Mouse (Mus musculus) forebrain, embryonic 13.5 days (tissue): ENCODE measurements at regions not wholly inside any gene's neighbourhood (a gene's known extent, or its start where the extent isn't known, plus 50 kb on each side); places are given as distances from the start of the nearest gene placed in this dataset.

Experiments
- ATAC-seq: fragments of 200-750 bp; cut with Nextera tagmentation; 2 replicates; pipeline ENCODE4 v1.8.0; 2017
- H3K27ac ChIP-seq: fragments of 300-500 bp; sonication (generic); 2 replicates; pipeline ENCODE4 v1.5.1; 2015; ENCODE audit warnings: inconsistent platforms, mild to moderate bottlenecking, moderate library complexity
- H3K27me3 ChIP-seq: fragments of 300-500 bp; sonication (generic); 2 replicates; pipeline ENCODE4 v1.6.1; 2015; ENCODE audit warnings: mild to moderate bottlenecking, inconsistent platforms
- H3K36me3 ChIP-seq: fragments of 300-500 bp; sonication (generic); 2 replicates; pipeline ENCODE4 v1.6.1; 2015; ENCODE audit warnings: mild to moderate bottlenecking, inconsistent platforms; ENCODE audit not compliant: poor library complexity, severe bottlenecking
- H3K4me1 ChIP-seq: fragments of 300-500 bp; sonication (generic); 2 replicates; pipeline ENCODE4 v1.6.1; 2015; ENCODE audit warnings: inconsistent platforms
- H3K4me2 ChIP-seq: fragments of 300-500 bp; sonication (generic); 2 replicates; pipeline ENCODE4 v1.6.1; 2015; ENCODE audit warnings: inconsistent platforms, mild to moderate bottlenecking, moderate library complexity
- H3K4me3 ChIP-seq: fragments of 300-500 bp; sonication (generic); 2 replicates; pipeline ENCODE4 v1.5.1; 2015; ENCODE audit warnings: mild to moderate bottlenecking, inconsistent platforms
- H3K9ac ChIP-seq: fragments of 300-500 bp; sonication (generic); 2 replicates; pipeline ENCODE4 v1.6.1; 2015; ENCODE audit warnings: mild to moderate bottlenecking, inconsistent platforms
- H3K9me3 ChIP-seq: fragments of 300-500 bp; sonication (generic); replicated peaks from 2 replicates; pipeline ENCODE4 v1.6.1; 2016; ENCODE audit warnings: inconsistent platforms
- WGBS: fragments of 180-500 bp; shearing (Covaris S2); methylation state at CpG from one replicate; pipeline ENCODE4 v1.1.7; 2015; 5-methylcytosine and 5-hydroxymethylcytosine counted together

DNA sequence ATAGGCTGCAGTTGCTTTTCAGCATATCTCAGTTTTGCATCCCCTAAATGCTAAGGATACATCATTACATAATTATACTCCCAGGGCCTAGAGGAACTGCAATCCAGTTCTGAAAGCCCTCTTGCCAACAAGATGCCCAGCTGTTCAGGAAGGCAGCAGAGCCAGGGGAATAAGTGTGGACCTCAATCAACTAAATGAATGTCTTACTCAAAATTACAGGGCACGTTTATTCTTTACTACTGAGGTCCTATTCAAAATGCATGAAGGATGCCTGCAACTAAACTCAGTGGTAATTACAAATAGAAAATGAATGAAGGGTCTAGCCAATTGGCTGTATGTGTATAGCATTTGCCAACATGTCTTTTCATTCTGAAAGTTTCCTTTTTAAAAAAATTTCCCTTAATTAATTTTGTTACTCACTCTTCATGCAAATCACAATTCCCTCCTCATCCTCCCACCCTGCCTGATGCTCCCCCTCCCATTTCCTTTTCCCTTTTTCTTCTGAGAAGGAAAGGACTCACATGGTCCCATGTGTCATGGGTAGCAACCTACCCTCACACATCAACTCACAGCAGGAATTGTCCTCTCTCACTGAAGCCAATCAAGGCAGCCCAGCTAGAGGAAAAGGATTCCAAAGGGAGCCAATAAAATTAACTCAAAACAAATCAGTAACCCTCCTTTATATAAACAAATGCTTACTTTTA, 86.9 kb upstream of the Ins1 start:
- no peaks in the 10 kb centered on the region for H3K27me3 ChIP-seq
- H3K36me3 ChIP-seq: no peaks in the 10 kb centered on the region
- H3K4me3 ChIP-seq: no peak overlapping the region
- no peaks in the 10 kb centered on the region for H3K9me3 ChIP-seq
- no peak overlapping the region for H3K4me2 ChIP-seq
- H3K27ac ChIP-seq: no peak overlapping the region
- no peak overlapping the region for H3K9ac ChIP-seq
- H3K4me1 ChIP-seq: no peaks in the 10 kb centered on the region
- WGBS: 46% methylated on average over 1 of the region's 1 CpGs
- peak; percentile 82 for ATAC-seq

DNA sequence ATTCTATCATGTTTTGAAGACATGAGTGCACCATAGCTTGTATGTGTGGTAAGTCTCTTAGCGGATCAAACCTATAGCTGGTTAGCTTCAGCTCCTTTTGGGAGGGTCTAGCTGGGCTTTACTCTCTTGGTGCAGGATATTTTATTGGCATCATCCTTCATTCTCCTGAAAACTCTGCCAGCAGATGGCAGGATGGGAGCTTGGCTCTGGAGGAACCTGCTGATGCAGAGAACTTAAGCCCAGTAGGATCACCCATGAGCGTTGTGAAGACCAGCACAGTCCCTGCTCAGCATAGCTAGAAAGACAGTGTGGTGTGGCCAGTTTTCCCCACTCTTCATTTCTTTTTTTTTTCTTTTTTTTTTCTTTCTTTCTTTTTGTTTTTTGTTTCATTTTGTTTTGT, 70.3 kb upstream of the Ins1 start:
- H3K36me3 ChIP-seq: no peaks in the 10 kb centered on the region
- H3K27me3 ChIP-seq: no peaks in the 10 kb centered on the region
- no peak overlapping the region for H3K4me3 ChIP-seq
- H3K4me2 ChIP-seq: no peak overlapping the region
- 77% methylated on average over 2 of the region's 2 CpGs for WGBS
- H3K9me3 ChIP-seq: no peaks in the 10 kb centered on the region; the same call in 1 of the 2 replicates
- H3K4me1 ChIP-seq: no peaks in the 10 kb centered on the region
- no peak overlapping the region for H3K9ac ChIP-seq
- ATAC-seq: no peak
- no peak overlapping the region for H3K27ac ChIP-seq

DNA sequence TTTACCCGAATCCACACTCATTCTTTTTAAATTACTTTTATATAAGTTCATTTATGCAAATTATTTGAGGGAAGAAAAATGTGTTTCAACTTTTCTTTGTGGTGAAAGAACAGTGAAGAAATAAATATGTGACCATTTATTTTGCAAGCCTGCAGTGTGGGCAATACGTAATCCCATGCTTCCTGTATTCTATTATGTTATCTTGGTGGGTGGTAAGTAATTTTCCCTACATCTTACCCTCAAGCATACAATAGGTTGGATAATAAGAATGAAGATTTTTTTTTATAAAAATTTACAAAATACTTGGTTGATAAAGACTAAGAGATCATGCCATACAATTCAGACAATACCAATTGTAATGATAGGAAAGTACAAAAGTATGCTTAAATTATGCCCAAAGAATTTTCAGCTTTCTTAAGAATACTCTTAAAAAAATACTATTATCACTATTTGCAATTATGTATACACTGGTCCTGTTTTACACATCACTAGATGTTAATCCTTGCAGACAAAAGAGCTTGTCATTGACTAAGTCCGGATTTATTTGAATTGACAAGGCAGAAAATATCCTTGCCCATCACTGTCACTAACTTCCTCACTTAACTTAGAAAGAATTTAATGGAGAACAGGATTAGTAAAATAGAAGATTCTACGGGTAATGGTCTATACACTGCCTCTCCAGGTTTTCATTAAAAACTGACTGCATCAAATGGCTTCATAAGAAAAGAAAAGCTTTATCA, 64.4 kb upstream of the Ins1 start:
- no peaks in the 10 kb centered on the region for H3K4me1 ChIP-seq
- no peak overlapping the region for H3K4me3 ChIP-seq
- no peak for ATAC-seq
- H3K4me2 ChIP-seq: no peak overlapping the region
- no peaks in the 10 kb centered on the region; the same call in 1 of the 2 replicates for H3K9me3 ChIP-seq
- no peak overlapping the region for H3K9ac ChIP-seq
- no peaks in the 10 kb centered on the region for H3K27me3 ChIP-seq
- no peaks in the 10 kb centered on the region for H3K36me3 ChIP-seq
- H3K27ac ChIP-seq: no peak overlapping the region
- WGBS: 24% methylated on average over 4 of the region's 4 CpGs

DNA sequence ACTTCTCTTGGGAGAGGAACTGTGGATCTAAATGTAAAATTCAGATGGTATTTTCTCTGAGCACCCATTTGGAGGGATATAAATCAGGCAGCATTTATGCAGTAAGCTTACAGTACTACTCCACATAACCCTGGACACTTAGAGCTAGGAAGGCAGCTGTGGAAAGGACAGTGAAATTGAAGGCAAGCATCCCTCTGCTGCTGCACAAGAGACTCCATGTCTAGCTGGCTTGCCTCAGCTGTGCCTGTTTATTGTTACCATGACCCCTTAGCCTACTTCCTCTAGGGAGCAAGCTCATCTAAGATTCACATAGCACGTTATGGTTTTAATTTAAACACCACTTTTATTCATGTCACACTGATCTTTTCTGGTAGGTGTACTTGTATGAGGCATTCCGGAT, 56.4 kb upstream of the Ins1 start:
- no peaks in the 10 kb centered on the region for H3K4me1 ChIP-seq
- no peak overlapping the region for H3K4me3 ChIP-seq
- no peak overlapping the region for H3K9ac ChIP-seq
- H3K36me3 ChIP-seq: no peaks in the 10 kb centered on the region
- no peaks in the 10 kb centered on the region for H3K27me3 ChIP-seq
- no peak for ATAC-seq
- H3K27ac ChIP-seq: no peak overlapping the region
- 60% methylated on average over 2 of the region's 2 CpGs for WGBS
- no peaks in the 10 kb centered on the region for H3K9me3 ChIP-seq
- no peak overlapping the region for H3K4me2 ChIP-seq
